Mouse (Mus musculus): Measurements from ENCODE around the gene Sqstm1. TPM values are rescaled to one million over a fixed set of nuclear protein-coding genes. Genes with fewer than 3 reads are reported as not detected.

The Sqstm1 gene
- polyA plus RNA-seq, 1 experiment from 2014 or later: 377 TPM

DNA sequence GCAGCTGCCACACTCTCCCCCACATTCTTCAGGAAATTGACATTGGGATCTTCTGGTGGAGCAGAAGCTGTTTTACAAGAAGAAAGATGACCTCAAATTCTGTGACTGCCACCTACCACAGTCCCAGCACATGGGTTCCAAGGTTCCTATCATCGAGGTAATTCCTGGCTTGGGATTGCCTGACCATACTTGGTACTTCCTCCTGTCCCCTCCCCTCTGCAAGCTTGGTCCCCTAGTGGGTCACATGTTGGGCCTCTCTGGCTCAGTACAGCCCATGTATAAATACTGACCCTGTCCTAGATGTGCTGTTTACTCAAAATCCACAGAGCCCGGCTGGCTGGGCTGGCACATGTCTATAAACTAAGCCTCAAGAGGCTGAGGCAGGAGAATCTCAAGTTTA is 4.6 kb downstream of the Sqstm1 start:
- Histone ChIP-seq H3K4me2 (ENCODE audit: low read depth, low read length) (no peak overlapping the region), H3K27ac (ENCODE audit: low read depth, low read length) (no peak overlapping the region), H3K27me3 (ENCODE audit: control insufficient read depth, insufficient read depth, low read length) (no peaks in the 10 kb centered on the region), H3K4me3 (ENCODE audit: low read depth, low read length) (no peak overlapping the region), H3K4me1 (ENCODE audit: control insufficient read depth, insufficient read depth, low read length) (peaks cover 8% of the 10 kb centered on the region), H3K36me3 (ENCODE audit: control insufficient read depth, insufficient read depth, low read length) (peaks cover 57% of the 10 kb centered on the region), H3K9ac (replicated peaks; ENCODE audit: low read depth, low read length) (no peak overlapping the region), H3K9me3 (ENCODE audit: control insufficient read depth, low read length) (no peaks in the 10 kb centered on the region)
- 90% methylated on average over 2 of the region's 2 CpGs for WGBS
- ATAC-seq (ENCODE audit: low read depth): no peak

DNA sequence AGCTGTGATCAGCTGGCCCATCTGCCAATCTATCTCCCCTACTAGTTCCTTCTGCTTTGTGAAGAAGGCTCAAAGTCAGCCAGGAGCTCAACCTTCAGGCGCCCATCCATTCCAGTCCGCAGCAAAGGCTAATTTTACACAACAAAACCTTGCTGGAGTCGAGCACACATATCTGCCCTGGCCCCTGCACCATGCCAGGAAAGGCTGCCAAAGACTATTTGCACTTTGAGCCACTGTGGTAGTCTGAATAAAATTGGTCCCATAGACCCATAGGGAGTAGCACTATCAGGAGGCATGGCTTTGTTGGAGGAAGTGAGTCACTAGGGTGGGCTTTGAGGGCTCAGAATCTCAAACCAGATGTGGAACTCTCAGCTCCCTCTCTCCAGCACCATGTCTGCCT is 5.2 kb downstream of the Sqstm1 start:
- no peaks in the 10 kb centered on the region for H3K9me3 ChIP-seq (ENCODE audit: control insufficient read depth, low read length)
- H3K4me2 ChIP-seq (ENCODE audit: low read depth, low read length): no peak overlapping the region
- H3K4me3 ChIP-seq (ENCODE audit: low read depth, low read length): no peak overlapping the region
- no peak for ATAC-seq (ENCODE audit: low read depth)
- H3K27me3 ChIP-seq (ENCODE audit: control insufficient read depth, insufficient read depth, low read length): no peaks in the 10 kb centered on the region
- 94% methylated on average over 3 of the region's 3 CpGs for WGBS
- H3K27ac ChIP-seq (ENCODE audit: low read depth, low read length): no peak overlapping the region
- H3K36me3 ChIP-seq (ENCODE audit: control insufficient read depth, insufficient read depth, low read length): peaks cover 63% of the 10 kb centered on the region
- no peak overlapping the region for H3K9ac ChIP-seq (replicated peaks; ENCODE audit: low read depth, low read length)
- peaks cover 8% of the 10 kb centered on the region for H3K4me1 ChIP-seq (ENCODE audit: control insufficient read depth, insufficient read depth, low read length)

DNA sequence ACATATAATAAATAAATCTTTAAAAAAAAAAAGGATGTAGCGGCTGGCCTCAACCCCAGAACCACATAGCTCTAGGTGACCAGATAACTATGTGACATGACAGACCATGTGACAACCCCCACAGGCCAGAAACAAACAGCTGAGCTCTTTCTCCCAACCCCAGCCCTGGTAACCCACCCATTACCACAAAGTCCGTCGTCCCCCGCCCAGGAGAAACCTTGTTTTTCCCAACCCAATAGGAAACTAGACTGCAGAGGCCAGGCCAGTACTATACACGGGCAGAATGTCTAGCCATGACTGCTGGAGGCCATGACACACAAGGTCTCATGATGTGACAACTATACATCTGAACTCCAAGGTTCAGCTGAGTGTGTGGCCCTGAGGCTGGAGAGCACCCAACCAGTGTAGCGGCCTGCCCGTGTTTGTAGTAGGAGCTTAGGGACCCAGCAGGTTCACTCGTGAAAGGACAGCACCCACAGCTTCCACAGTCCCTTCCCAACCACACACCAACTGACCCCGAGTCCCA is 7.3 kb downstream of the Sqstm1 start:
- no peak for ATAC-seq (ENCODE audit: low read depth)
- H3K4me2 ChIP-seq (ENCODE audit: low read depth, low read length): no peak overlapping the region
- no peak overlapping the region for H3K9ac ChIP-seq (replicated peaks; ENCODE audit: low read depth, low read length)
- no peaks in the 10 kb centered on the region for H3K9me3 ChIP-seq (ENCODE audit: control insufficient read depth, low read length)
- H3K4me3 ChIP-seq (ENCODE audit: low read depth, low read length): no peak overlapping the region
- H3K36me3 ChIP-seq (ENCODE audit: control insufficient read depth, insufficient read depth, low read length): peaks cover 77% of the 10 kb centered on the region
- no peaks in the 10 kb centered on the region for H3K4me1 ChIP-seq (ENCODE audit: control insufficient read depth, insufficient read depth, low read length)
- WGBS: 94% methylated on average over 9 of the region's 9 CpGs
- H3K27ac ChIP-seq (ENCODE audit: low read depth, low read length): no peak overlapping the region
- no peaks in the 10 kb centered on the region for H3K27me3 ChIP-seq (ENCODE audit: control insufficient read depth, insufficient read depth, low read length)

DNA sequence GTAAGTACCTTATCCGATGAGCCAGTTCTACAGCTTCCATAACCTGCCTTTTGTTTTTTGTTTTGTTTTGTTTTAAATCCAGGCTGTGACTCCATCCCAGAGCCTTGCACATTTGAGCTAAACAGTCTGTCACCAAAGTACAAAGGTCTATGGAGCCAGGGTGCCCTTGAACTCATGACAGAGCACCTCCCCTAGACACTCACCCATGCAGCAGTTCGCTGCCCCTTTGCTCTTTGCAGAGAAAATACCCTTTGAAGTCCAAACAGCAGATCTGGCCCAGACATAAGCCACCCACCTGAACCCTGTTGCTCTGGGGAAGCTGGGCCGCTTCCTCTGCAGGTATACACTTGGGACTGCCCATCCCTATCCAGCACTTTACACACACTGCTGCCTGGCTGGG is 9.0 kb downstream of the Sqstm1 start:
- Histone ChIP-seq H3K36me3 (ENCODE audit: control insufficient read depth, insufficient read depth, low read length) (peaks cover 77% of the 10 kb centered on the region), H3K4me3 (ENCODE audit: low read depth, low read length) (no peak overlapping the region), H3K27ac (ENCODE audit: low read depth, low read length) (no peak overlapping the region), H3K4me1 (ENCODE audit: control insufficient read depth, insufficient read depth, low read length) (no peaks in the 10 kb centered on the region), H3K9ac (replicated peaks; ENCODE audit: low read depth, low read length) (no peak overlapping the region), H3K9me3 (ENCODE audit: control insufficient read depth, low read length) (no peaks in the 10 kb centered on the region), H3K4me2 (ENCODE audit: low read depth, low read length) (no peak overlapping the region), H3K27me3 (ENCODE audit: control insufficient read depth, insufficient read depth, low read length) (no peaks in the 10 kb centered on the region)
- whole genome bisulfite sequencing: 89% methylated on average over 3 of the region's 3 CpGs
- ATAC-seq (ENCODE audit: low read depth): no peak

DNA sequence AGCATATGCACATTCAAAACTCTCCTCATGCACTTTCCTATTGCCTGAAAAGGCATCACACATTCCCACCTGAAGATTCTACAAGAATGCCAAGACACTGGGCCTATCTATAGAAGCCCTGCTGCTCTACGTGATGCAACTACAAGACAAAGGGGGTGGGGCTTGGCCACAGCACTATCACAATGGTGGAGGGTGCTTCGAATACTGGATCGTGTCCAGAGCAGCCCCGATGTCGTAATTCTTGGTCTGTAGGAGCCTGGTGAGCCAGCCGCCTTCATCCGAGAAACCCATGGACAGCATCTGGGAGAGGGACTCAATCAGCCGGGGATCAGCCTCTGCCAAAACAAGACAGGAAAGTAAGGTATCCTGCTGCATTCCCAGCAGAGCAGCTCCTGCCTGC is 10.0 kb downstream of the Sqstm1 start:
- Histone ChIP-seq H3K27me3 (ENCODE audit: control insufficient read depth, insufficient read depth, low read length) (no peaks in the 10 kb centered on the region), H3K9ac (replicated peaks; ENCODE audit: low read depth, low read length) (no peak overlapping the region), H3K9me3 (ENCODE audit: control insufficient read depth, low read length) (no peaks in the 10 kb centered on the region), H3K27ac (ENCODE audit: low read depth, low read length) (no peak overlapping the region), H3K4me1 (ENCODE audit: control insufficient read depth, insufficient read depth, low read length) (no peaks in the 10 kb centered on the region), H3K4me3 (ENCODE audit: low read depth, low read length) (no peak overlapping the region), H3K36me3 (ENCODE audit: control insufficient read depth, insufficient read depth, low read length) (peaks cover 67% of the 10 kb centered on the region), H3K4me2 (ENCODE audit: low read depth, low read length) (no peak overlapping the region)
- ATAC-seq (ENCODE audit: low read depth): no peak
- WGBS: 73% methylated on average over 8 of the region's 8 CpGs

DNA sequence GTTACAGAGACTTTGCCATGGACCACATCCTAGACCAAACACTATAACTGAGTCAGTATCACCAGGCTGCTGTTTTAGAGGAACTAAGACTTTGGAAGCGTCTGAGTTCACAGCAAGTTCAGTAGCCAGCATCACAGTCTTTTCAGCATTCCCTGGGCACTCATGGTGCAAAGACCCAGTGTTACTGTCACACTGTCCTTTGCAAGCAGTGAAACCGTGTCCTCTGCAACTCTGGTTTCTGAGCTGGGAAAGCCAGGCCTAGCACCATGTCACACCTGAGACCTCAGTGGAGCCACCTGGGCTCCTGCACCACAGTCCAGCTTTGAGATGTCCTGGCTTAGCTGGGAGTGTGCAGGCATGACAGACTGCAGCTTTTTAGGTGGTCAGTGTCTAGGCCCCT is 11.7 kb downstream of the Sqstm1 start:
- H3K9ac ChIP-seq (replicated peaks; ENCODE audit: low read depth, low read length): no peak overlapping the region
- H3K4me3 ChIP-seq (ENCODE audit: low read depth, low read length): no peak overlapping the region
- no peaks in the 10 kb centered on the region for H3K4me1 ChIP-seq (ENCODE audit: control insufficient read depth, insufficient read depth, low read length)
- 95% methylated on average over 2 of the region's 2 CpGs for WGBS
- H3K4me2 ChIP-seq (ENCODE audit: low read depth, low read length): no peak overlapping the region
- H3K36me3 ChIP-seq (ENCODE audit: control insufficient read depth, insufficient read depth, low read length): peaks cover 59% of the 10 kb centered on the region
- no peaks in the 10 kb centered on the region for H3K27me3 ChIP-seq (ENCODE audit: control insufficient read depth, insufficient read depth, low read length)
- H3K27ac ChIP-seq (ENCODE audit: low read depth, low read length): no peak overlapping the region
- no peak for ATAC-seq (ENCODE audit: low read depth)
- H3K9me3 ChIP-seq (ENCODE audit: control insufficient read depth, low read length): no peaks in the 10 kb centered on the region

DNA sequence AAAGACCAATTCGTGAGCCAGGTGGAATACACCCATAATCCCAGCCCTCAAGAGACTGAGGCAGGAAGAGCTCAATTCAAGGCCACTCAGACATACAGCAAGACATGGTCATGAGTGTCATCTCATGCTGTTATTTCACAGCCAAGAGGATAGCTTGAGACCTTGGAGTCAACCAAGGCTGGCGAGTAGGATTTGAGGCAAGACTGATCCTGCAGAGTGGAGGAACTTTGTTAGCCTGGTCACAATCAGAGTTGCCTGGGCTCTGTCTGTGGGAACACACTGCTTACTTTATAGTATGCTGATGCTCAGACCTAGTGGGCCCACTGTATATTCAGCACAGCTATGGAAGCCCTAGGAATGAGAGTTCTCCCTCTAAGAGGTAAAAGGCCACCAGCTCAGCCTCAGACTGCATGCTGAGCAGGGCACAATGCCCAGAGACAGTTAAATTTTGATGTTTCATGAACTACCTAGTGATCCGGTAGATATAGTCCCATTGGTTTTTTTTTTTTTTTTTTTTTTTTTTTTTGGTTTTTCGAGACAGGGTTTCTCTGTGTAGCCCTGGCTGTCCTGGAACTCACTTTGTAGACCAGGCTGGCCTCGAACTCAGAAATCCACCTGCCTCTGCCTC is 12.3 kb downstream of the Sqstm1 start:
- Histone ChIP-seq H3K4me1 (ENCODE audit: control insufficient read depth, insufficient read depth, low read length) (no peaks in the 10 kb centered on the region), H3K9me3 (ENCODE audit: control insufficient read depth, low read length) (no peaks in the 10 kb centered on the region), H3K27ac (ENCODE audit: low read depth, low read length) (no peak overlapping the region), H3K4me3 (ENCODE audit: low read depth, low read length) (no peak overlapping the region), H3K9ac (replicated peaks; ENCODE audit: low read depth, low read length) (no peak overlapping the region), H3K4me2 (ENCODE audit: low read depth, low read length) (no peak overlapping the region), H3K27me3 (ENCODE audit: control insufficient read depth, insufficient read depth, low read length) (no peaks in the 10 kb centered on the region), H3K36me3 (ENCODE audit: control insufficient read depth, insufficient read depth, low read length) (peaks cover 58% of the 10 kb centered on the region)
- ATAC-seq (ENCODE audit: low read depth): no peak
- 93% methylated on average over 3 of the region's 5 CpGs for WGBS

DNA sequence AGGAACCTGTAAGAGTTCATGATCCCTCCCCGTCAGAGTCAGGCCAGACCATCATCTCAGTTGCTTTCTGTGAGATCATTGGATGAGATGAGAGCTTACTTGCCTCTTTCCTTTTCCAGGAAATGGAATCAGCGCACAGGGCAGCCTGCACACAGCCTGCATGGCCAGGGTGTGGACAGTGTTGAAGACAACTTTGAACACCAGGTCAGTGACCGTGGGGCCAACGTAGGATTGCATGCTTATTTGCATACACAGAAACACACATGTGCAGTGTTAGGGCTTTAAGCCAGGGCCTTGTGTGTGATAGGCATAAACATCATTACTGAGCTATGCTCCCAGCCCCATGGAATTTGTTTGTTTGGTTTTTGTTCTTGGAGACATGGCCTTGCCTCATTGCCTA is 13.1 kb downstream of the Sqstm1 start:
- Histone ChIP-seq H3K9me3 (ENCODE audit: control insufficient read depth, low read length) (no peaks in the 10 kb centered on the region), H3K9ac (replicated peaks; ENCODE audit: low read depth, low read length) (no peak overlapping the region), H3K36me3 (ENCODE audit: control insufficient read depth, insufficient read depth, low read length) (peaks cover 52% of the 10 kb centered on the region), H3K4me3 (ENCODE audit: low read depth, low read length) (no peak overlapping the region), H3K27ac (ENCODE audit: low read depth, low read length) (no peak overlapping the region), H3K27me3 (ENCODE audit: control insufficient read depth, insufficient read depth, low read length) (no peaks in the 10 kb centered on the region), H3K4me2 (ENCODE audit: low read depth, low read length) (no peak overlapping the region), H3K4me1 (ENCODE audit: control insufficient read depth, insufficient read depth, low read length) (no peaks in the 10 kb centered on the region)
- ATAC-seq (ENCODE audit: low read depth): no peak
- WGBS: 97% methylated on average over 4 of the region's 4 CpGs

DNA sequence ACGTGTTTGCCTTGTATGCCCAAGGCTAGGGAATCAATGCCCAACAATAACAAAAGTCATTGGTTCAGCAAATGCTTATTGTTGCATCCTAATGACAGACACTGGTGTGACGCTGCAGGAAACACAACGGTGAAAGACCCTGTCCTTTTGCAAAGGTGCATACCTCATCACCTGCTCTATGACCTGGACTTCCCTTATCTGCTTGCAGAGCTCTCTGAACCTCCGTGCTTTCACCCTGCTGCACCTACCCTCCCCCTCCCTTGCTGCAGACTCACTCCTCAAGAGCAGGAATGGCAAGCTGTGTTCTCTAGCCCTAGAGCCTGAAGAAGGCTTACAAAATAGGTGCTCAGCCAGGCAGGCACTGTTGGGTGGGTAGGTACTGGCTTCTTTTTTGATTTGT is 15.8 kb downstream of the Sqstm1 start:
- no peaks in the 10 kb centered on the region for H3K9me3 ChIP-seq (ENCODE audit: control insufficient read depth, low read length)
- H3K4me3 ChIP-seq (ENCODE audit: low read depth, low read length): no peak overlapping the region
- no peak for ATAC-seq (ENCODE audit: low read depth)
- H3K4me2 ChIP-seq (ENCODE audit: low read depth, low read length): no peak overlapping the region
- H3K27me3 ChIP-seq (ENCODE audit: control insufficient read depth, insufficient read depth, low read length): no peaks in the 10 kb centered on the region
- H3K36me3 ChIP-seq (ENCODE audit: control insufficient read depth, insufficient read depth, low read length): peaks cover 25% of the 10 kb centered on the region
- 89% methylated on average over 4 of the region's 4 CpGs for WGBS
- H3K9ac ChIP-seq (replicated peaks; ENCODE audit: low read depth, low read length): no peak overlapping the region
- no peaks in the 10 kb centered on the region for H3K4me1 ChIP-seq (ENCODE audit: control insufficient read depth, insufficient read depth, low read length)
- H3K27ac ChIP-seq (ENCODE audit: low read depth, low read length): no peak overlapping the region

Measured in neural tube, embryonic 14.5 days (tissue).